In genomic region chr17:30103005-30103404, GRCm38 (mm10) we compare ENCODE assay signal across 21 mouse cellular contexts.
"Had no signal": no experiment of that assay in that cellular context is flagged by ENCODE, and none has a peak within 500 bp of the region (broad histone marks: within the 10 kb centered on the region; RNA-seq: fewer than 3 reads in every experiment).

No protein-coding gene starts in this region.

- H3K27me3 ChIP-seq: liver, embryonic 13.5 days; megakaryocyte, embryonic 14.5 days; midbrain, embryonic 13.5 days; neural tube, embryonic 13.5 days had no signal

- DNase-seq: kidney, adult 18-20 months; kidney, adult 9 months; kidney, postnatal 25 days; layer of hippocampus, adult 9-11 months; liver, embryonic 13.5 days; lung, adult 2 months; lung, postnatal 14 days; retina, postnatal 1 day; right cerebral cortex, postnatal 25 days; spleen, adult 18-20 months; thymus, adult 18-20 months; thymus, postnatal 14 days; thymus, postnatal 4 days had no signal

- H3K9me3 ChIP-seq: liver, embryonic 13.5 days; megakaryocyte, embryonic 14.5 days; midbrain, embryonic 10.5 days; midbrain, embryonic 13.5 days; neural tube, embryonic 13.5 days had no signal

- H3K36me3 ChIP-seq: midbrain, embryonic 13.5 days; neural tube, embryonic 13.5 days had no signal

- H3K9ac ChIP-seq: liver, embryonic 13.5 days; midbrain, embryonic 13.5 days; neural tube, embryonic 13.5 days had no signal

- H3K4me3 ChIP-seq: layer of hippocampus, adult 2 months; liver, embryonic 13.5 days; midbrain, embryonic 10.5 days; midbrain, embryonic 13.5 days; myocyte; neural tube, embryonic 13.5 days had no signal

- ATAC-seq: midbrain, embryonic 13.5 days; midbrain, embryonic 16.5 days had no signal

- H3K27ac ChIP-seq: liver, embryonic 13.5 days; macrophage; midbrain, embryonic 10.5 days; midbrain, embryonic 13.5 days; neural tube, embryonic 13.5 days had no signal
